Mouse (Mus musculus): ENCODE data around the gene Gpr39. TPM values are rescaled to one million over a fixed set of nuclear protein-coding genes. Genes with fewer than 3 reads are reported as not detected.

Gpr39 gene
- polyA plus RNA-seq, 1 experiment from 2014 or later, result not detected

GRCm38 (mm10) chr1:125684423-125684822 lies 7.6 kb downstream of the Gpr39 start:
- no peak overlapping the region for H3K27ac ChIP-seq (ENCODE audit: low read depth, low read length)
- WGBS, result 91% methylated on average over 3 of the region's 3 CpGs
- H3K9ac ChIP-seq (ENCODE audit: low read length), result no peak overlapping the region
- no peaks in the 10 kb centered on the region for H3K36me3 ChIP-seq (ENCODE audit: control insufficient read depth, insufficient read depth, low read length)
- no peaks in the 10 kb centered on the region for H3K9me3 ChIP-seq (ENCODE audit: control insufficient read depth, low read length)
- H3K27me3 ChIP-seq (ENCODE audit: control insufficient read depth, insufficient read depth, low read length), result no peaks in the 10 kb centered on the region
- no peak overlapping the region for H3K4me3 ChIP-seq (ENCODE audit: low read depth, low read length)
- no peak for DNase-seq (ENCODE audit: low spot score, missing footprints)
- H3K4me2 ChIP-seq, result no peak overlapping the region
- ATAC-seq (ENCODE audit: low FRiP score), result no peak
- no peaks in the 10 kb centered on the region for H3K4me1 ChIP-seq (ENCODE audit: control insufficient read depth, insufficient read depth, low read length)

GRCm38 (mm10) chr1:125685304-125685703 lies 8.5 kb downstream of the Gpr39 start:
- no peaks in the 10 kb centered on the region for H3K4me1 ChIP-seq (ENCODE audit: control insufficient read depth, insufficient read depth, low read length)
- no peak for ATAC-seq (ENCODE audit: low FRiP score)
- H3K9ac ChIP-seq (ENCODE audit: low read length), result no peak overlapping the region
- WGBS, result 84% methylated on average over 1 of the region's 1 CpGs
- H3K27ac ChIP-seq (ENCODE audit: low read depth, low read length), result no peak overlapping the region
- no peak for DNase-seq (ENCODE audit: low spot score, missing footprints)
- no peak overlapping the region for H3K4me2 ChIP-seq
- H3K36me3 ChIP-seq (ENCODE audit: control insufficient read depth, insufficient read depth, low read length), result no peaks in the 10 kb centered on the region
- no peaks in the 10 kb centered on the region for H3K27me3 ChIP-seq (ENCODE audit: control insufficient read depth, insufficient read depth, low read length)
- H3K4me3 ChIP-seq (ENCODE audit: low read depth, low read length), result no peak overlapping the region
- H3K9me3 ChIP-seq (ENCODE audit: control insufficient read depth, low read length), result no peaks in the 10 kb centered on the region

- Histone ChIP-seq H3K27ac (ENCODE audit: low read depth, low read length) (no peak overlapping the region), H3K4me3 (ENCODE audit: low read depth, low read length) (no peak overlapping the region), H3K4me1 (ENCODE audit: control insufficient read depth, insufficient read depth, low read length) (no peaks in the 10 kb centered on the region), H3K9me3 (ENCODE audit: control insufficient read depth, low read length) (no peaks in the 10 kb centered on the region), H3K9ac (ENCODE audit: low read length) (no peak overlapping the region), H3K4me2 (no peak overlapping the region), H3K27me3 (ENCODE audit: control insufficient read depth, insufficient read depth, low read length) (no peaks in the 10 kb centered on the region), H3K36me3 (ENCODE audit: control insufficient read depth, insufficient read depth, low read length) (no peaks in the 10 kb centered on the region)
- ATAC-seq (ENCODE audit: low FRiP score) (no peak), DNase-seq (ENCODE audit: low spot score, missing footprints) (no peak)
- 86% methylated on average over 13 of the region's 13 CpGs for WGBS
Measured at GRCm38 (mm10) chr1:125687701-125688420, 11.1 kb downstream of the Gpr39 start.

GRCm38 (mm10) chr1:125693541-125693940 lies 16.7 kb downstream of the Gpr39 start:
- H3K9ac ChIP-seq (ENCODE audit: low read length), result no peak overlapping the region
- DNase-seq (ENCODE audit: low spot score, missing footprints), result no peak
- no peaks in the 10 kb centered on the region for H3K9me3 ChIP-seq (ENCODE audit: control insufficient read depth, low read length)
- H3K27me3 ChIP-seq (ENCODE audit: control insufficient read depth, insufficient read depth, low read length), result no peaks in the 10 kb centered on the region
- H3K4me1 ChIP-seq (ENCODE audit: control insufficient read depth, insufficient read depth, low read length), result no peaks in the 10 kb centered on the region
- H3K4me2 ChIP-seq, result no peak overlapping the region
- ATAC-seq (ENCODE audit: low FRiP score), result no peak
- no peaks in the 10 kb centered on the region for H3K36me3 ChIP-seq (ENCODE audit: control insufficient read depth, insufficient read depth, low read length)
- no peak overlapping the region for H3K4me3 ChIP-seq (ENCODE audit: low read depth, low read length)
- H3K27ac ChIP-seq (ENCODE audit: low read depth, low read length), result no peak overlapping the region

GRCm38 (mm10) chr1:125694338-125694737 lies 17.5 kb downstream of the Gpr39 start:
- H3K36me3 ChIP-seq (ENCODE audit: control insufficient read depth, insufficient read depth, low read length), result no peaks in the 10 kb centered on the region
- DNase-seq (ENCODE audit: low spot score, missing footprints) (no peak), ATAC-seq (ENCODE audit: low FRiP score) (no peak)
- H3K4me1 ChIP-seq (ENCODE audit: control insufficient read depth, insufficient read depth, low read length), result no peaks in the 10 kb centered on the region
- H3K27ac ChIP-seq (ENCODE audit: low read depth, low read length), result no peak overlapping the region
- WGBS, result 86% methylated on average over 5 of the region's 5 CpGs
- H3K4me3 ChIP-seq (ENCODE audit: low read depth, low read length), result no peak overlapping the region
- no peak overlapping the region for H3K9ac ChIP-seq (ENCODE audit: low read length)
- no peaks in the 10 kb centered on the region for H3K27me3 ChIP-seq (ENCODE audit: control insufficient read depth, insufficient read depth, low read length)
- H3K9me3 ChIP-seq (ENCODE audit: control insufficient read depth, low read length), result no peaks in the 10 kb centered on the region
- no peak overlapping the region for H3K4me2 ChIP-seq

GRCm38 (mm10) chr1:125701101-125701590 lies 24.4 kb downstream of the Gpr39 start:
- Histone ChIP-seq H3K27me3 (ENCODE audit: control insufficient read depth, insufficient read depth, low read length) (no peaks in the 10 kb centered on the region), H3K4me3 (ENCODE audit: low read depth, low read length) (no peak overlapping the region), H3K27ac (ENCODE audit: low read depth, low read length) (no peak overlapping the region), H3K4me2 (no peak overlapping the region), H3K9me3 (ENCODE audit: control insufficient read depth, low read length) (no peaks in the 10 kb centered on the region), H3K4me1 (ENCODE audit: control insufficient read depth, insufficient read depth, low read length) (no peaks in the 10 kb centered on the region), H3K36me3 (ENCODE audit: control insufficient read depth, insufficient read depth, low read length) (no peaks in the 10 kb centered on the region), H3K9ac (ENCODE audit: low read length) (no peak overlapping the region)
- DNase-seq (ENCODE audit: low spot score, missing footprints) (no peak), ATAC-seq (ENCODE audit: low FRiP score) (0 out of 2 replicates have a peak, but pooled peaks have one; percentile 33)
- WGBS, result 83% methylated on average over 4 of the region's 4 CpGs

- no peaks in the 10 kb centered on the region for H3K36me3 ChIP-seq (ENCODE audit: control insufficient read depth, insufficient read depth, low read length)
- H3K9ac ChIP-seq (ENCODE audit: low read length), result no peak overlapping the region
- ATAC-seq (ENCODE audit: low FRiP score) (peak; percentile 38; the same call in 1 of the 2 replicates), DNase-seq (ENCODE audit: low spot score, missing footprints) (no peak)
- H3K4me2 ChIP-seq, result no peak overlapping the region
- H3K27ac ChIP-seq (ENCODE audit: low read depth, low read length), result no peak overlapping the region
- H3K9me3 ChIP-seq (ENCODE audit: control insufficient read depth, low read length), result no peaks in the 10 kb centered on the region
- WGBS, result 82% methylated on average over 7 of the region's 7 CpGs
- H3K27me3 ChIP-seq (ENCODE audit: control insufficient read depth, insufficient read depth, low read length), result no peaks in the 10 kb centered on the region
- no peaks in the 10 kb centered on the region for H3K4me1 ChIP-seq (ENCODE audit: control insufficient read depth, insufficient read depth, low read length)
- H3K4me3 ChIP-seq (ENCODE audit: low read depth, low read length), result no peak overlapping the region
Measured at GRCm38 (mm10) chr1:125701773-125702172, 25.0 kb downstream of the Gpr39 start.

GRCm38 (mm10) chr1:125702326-125702725 lies 25.5 kb downstream of the Gpr39 start:
- no peaks in the 10 kb centered on the region for H3K4me1 ChIP-seq (ENCODE audit: control insufficient read depth, insufficient read depth, low read length)
- ATAC-seq (ENCODE audit: low FRiP score) (no peak), DNase-seq (ENCODE audit: low spot score, missing footprints) (no peak)
- no peak overlapping the region for H3K4me3 ChIP-seq (ENCODE audit: low read depth, low read length)
- WGBS, result 89% methylated on average over 8 of the region's 8 CpGs
- no peak overlapping the region for H3K9ac ChIP-seq (ENCODE audit: low read length)
- H3K36me3 ChIP-seq (ENCODE audit: control insufficient read depth, insufficient read depth, low read length), result no peaks in the 10 kb centered on the region
- no peak overlapping the region for H3K27ac ChIP-seq (ENCODE audit: low read depth, low read length)
- no peaks in the 10 kb centered on the region for H3K9me3 ChIP-seq (ENCODE audit: control insufficient read depth, low read length)
- no peaks in the 10 kb centered on the region for H3K27me3 ChIP-seq (ENCODE audit: control insufficient read depth, insufficient read depth, low read length)
- H3K4me2 ChIP-seq, result no peak overlapping the region

GRCm38 (mm10) chr1:125705412-125705811 lies 28.6 kb downstream of the Gpr39 start:
- no peak overlapping the region for H3K9ac ChIP-seq (ENCODE audit: low read length)
- DNase-seq (ENCODE audit: low spot score, missing footprints), result no peak
- no peaks in the 10 kb centered on the region for H3K9me3 ChIP-seq (ENCODE audit: control insufficient read depth, low read length)
- H3K4me1 ChIP-seq (ENCODE audit: control insufficient read depth, insufficient read depth, low read length), result no peaks in the 10 kb centered on the region
- H3K4me3 ChIP-seq (ENCODE audit: low read depth, low read length), result no peak overlapping the region
- 78% methylated on average over 3 of the region's 3 CpGs for WGBS
- no peaks in the 10 kb centered on the region for H3K27me3 ChIP-seq (ENCODE audit: control insufficient read depth, insufficient read depth, low read length)
- no peak overlapping the region for H3K4me2 ChIP-seq
- no peak for ATAC-seq (ENCODE audit: low FRiP score)
- no peaks in the 10 kb centered on the region for H3K36me3 ChIP-seq (ENCODE audit: control insufficient read depth, insufficient read depth, low read length)
- no peak overlapping the region for H3K27ac ChIP-seq (ENCODE audit: low read depth, low read length)

Data from midbrain, embryonic 11.5 days (tissue).